Mouse (Mus musculus) liver, embryonic 14 days (tissue): ENCODE measurements around the gene Mau2. TPM values are rescaled to one million over a fixed set of nuclear protein-coding genes. Genes with fewer than 3 reads are reported as not detected.

ENCODE experiments used
- polyA plus RNA-seq: library from polyadenylated mRNA; depleted of rRNA; stranded (reverse); fragments of >200 nt; gene quantifications from 2 replicates; pipeline ENCODE4 v1.2.3, GENCODE M21; 2012; rRNA removed

The Mau2 gene
- polyA plus RNA-seq = 17.2 and 19.6 TPM in 2 replicates

GRCm38 (mm10) chr8:70042583-70043455 is at the start of gene Mau2, which contains the start of gene Sugp1:
Gene Mau2, minus strand, starts transcription at chr8:70042734.
Gene Sugp1, plus strand, starts transcription at chr8:70042813.

GRCm38 (mm10) chr8:70083285-70083684 is 40.8 kb upstream of the Mau2 start, which contains the start of gene Hapln4:
Gene Hapln4, plus strand, starts transcription at chr8:70083457.

GRCm38 (mm10) chr8:70072441-70073069 is 30.0 kb upstream of the Mau2 start, which contains the start of gene Tm6sf2:
Gene Tm6sf2, plus strand, starts transcription at chr8:70072924.

GRCm38 (mm10) chr8:69995776-69996588 is 46.6 kb downstream of the Mau2 start, which contains the start of gene Gatad2a:
Gene Gatad2a, minus strand, starts transcription at chr8:69996384.

Other genes with a start within 250 kb of the Mau2 start
- 5.0 and 6.7 TPM in 2 replicates for gene Gmip, start 234.1 kb downstream of the Mau2 start, polyA plus RNA-seq
- gene Lpar2, start 220.3 kb downstream of the Mau2 start, polyA plus RNA-seq = 0.29 and 0.47 TPM in 2 replicates
- gene Pbx4, start 210.2 kb downstream of the Mau2 start, polyA plus RNA-seq = 2.3 and 2.6 TPM in 2 replicates
- gene Cilp2, start 155.0 kb downstream of the Mau2 start, polyA plus RNA-seq = 0.02 and 0.03 TPM in 2 replicates
- 0.25 and 0.47 TPM in 2 replicates for gene Tssk6, start 140.6 kb downstream of the Mau2 start, polyA plus RNA-seq
- 46.0 and 50.1 TPM in 2 replicates for gene Ndufa13, start 140.2 kb downstream of the Mau2 start, polyA plus RNA-seq
- gene Yjefn3, start 140.0 kb downstream of the Mau2 start, polyA plus RNA-seq = 0.27 and 0.41 TPM in 2 replicates
- 17.5 and 20.3 TPM in 2 replicates for gene Gatad2a, start 46.4 kb downstream of the Mau2 start, polyA plus RNA-seq
- gene Sugp1, start 79 bp upstream of the Mau2 start, polyA plus RNA-seq = 6.5 and 7.2 TPM in 2 replicates
- gene Tm6sf2, start 30.2 kb upstream of the Mau2 start, polyA plus RNA-seq = 1.1 and 1.2 TPM in 2 replicates
- gene Hapln4, start 40.7 kb upstream of the Mau2 start, polyA plus RNA-seq = 0.05 TPM in 2 replicates
- gene Ncan, start 78.1 kb upstream of the Mau2 start, polyA plus RNA-seq = 0.02 TPM in 1 of 2 replicates, not detected in the other
- gene Nr2c2ap, start 88.6 kb upstream of the Mau2 start, polyA plus RNA-seq = 11.3 and 12.4 TPM in 2 replicates
- 4.6 and 5.4 TPM in 2 replicates for gene Rfxank, start 96.4 kb upstream of the Mau2 start, polyA plus RNA-seq
- gene Borcs8, start 96.8 kb upstream of the Mau2 start, polyA plus RNA-seq = 23.9 and 27.1 TPM in 2 replicates
- 0.01 and 0.07 TPM in 2 replicates for gene Mef2b, start 97.0 kb upstream of the Mau2 start, polyA plus RNA-seq
- gene Tmem161a, start 129.6 kb upstream of the Mau2 start, polyA plus RNA-seq = 29.4 and 31.9 TPM in 2 replicates
- 12.0 and 13.6 TPM in 2 replicates for gene Slc25a42, start 169.6 kb upstream of the Mau2 start, polyA plus RNA-seq
- 16.4 and 16.8 TPM in 2 replicates for gene Sugp2, start 191.5 kb upstream of the Mau2 start, polyA plus RNA-seq
- gene Armc6, start 191.7 kb upstream of the Mau2 start, polyA plus RNA-seq = 11.0 and 13.4 TPM in 2 replicates
- gene Homer3, start 240.1 kb upstream of the Mau2 start, polyA plus RNA-seq = 5.7 and 6.2 TPM in 2 replicates